Mouse (Mus musculus) natural killer cell, adult 2 months (primary cell): ENCODE data around the gene Cx3cr1.

ENCODE experiments used
- DNase-seq, 2 experiments: peaks; one replicate each; pipeline ENCODE4 v3.0.0; 2022; ENCODE audit warnings: low spot score in 2 of 2

The Cx3cr1 gene

GRCm38 (mm10) chr9:119976704-119977556, 92.7 kb downstream of the Cx3cr1 start:
- DNase-seq: peak in 1 of 2 experiments; percentile 48

GRCm38 (mm10) chr9:119975286-119975685, 94.4 kb downstream of the Cx3cr1 start:
- no peak for DNase-seq

- DNase-seq: no peak
These were observed 95.1 kb downstream of the Cx3cr1 start for GRCm38 (mm10) chr9:119974609-119975008.

- DNase-seq: peak in 1 of 2 experiments; percentile 53
These were observed 95.7 kb downstream of the Cx3cr1 start for GRCm38 (mm10) chr9:119973869-119974520.

GRCm38 (mm10) chr9:119973281-119973680, 96.4 kb downstream of the Cx3cr1 start:
- no peak for DNase-seq

- no peak for DNase-seq
These were observed 97.1 kb downstream of the Cx3cr1 start for GRCm38 (mm10) chr9:119972582-119972981.

- no peak for DNase-seq
These were observed 97.5 kb downstream of the Cx3cr1 start for GRCm38 (mm10) chr9:119972166-119972565.

- no peak for DNase-seq
These were observed 98.7 kb downstream of the Cx3cr1 start for GRCm38 (mm10) chr9:119970763-119971656.

GRCm38 (mm10) chr9:119970221-119970620, 99.5 kb downstream of the Cx3cr1 start:
- DNase-seq: peak; percentile 60 to 71

- DNase-seq: no peak
These were observed 99.9 kb downstream of the Cx3cr1 start for GRCm38 (mm10) chr9:119969811-119970210.

- no peak for DNase-seq
These were observed 103.3 kb downstream of the Cx3cr1 start for GRCm38 (mm10) chr9:119966221-119966910.

- no peak for DNase-seq
These were observed 104.5 kb downstream of the Cx3cr1 start for GRCm38 (mm10) chr9:119965186-119965585.

GRCm38 (mm10) chr9:119964206-119964605, 105.5 kb downstream of the Cx3cr1 start:
- no peak for DNase-seq

GRCm38 (mm10) chr9:119962987-119963667, 106.6 kb downstream of the Cx3cr1 start:
- DNase-seq: peak; percentile 66 to 80

GRCm38 (mm10) chr9:119962216-119962615, 107.5 kb downstream of the Cx3cr1 start:
- no peak for DNase-seq

GRCm38 (mm10) chr9:119958835-119959234, 110.8 kb downstream of the Cx3cr1 start:
- DNase-seq: no peak

- no peak for DNase-seq
These were observed 118.3 kb downstream of the Cx3cr1 start for GRCm38 (mm10) chr9:119951388-119951787.

- no peak for DNase-seq
These were observed 119.2 kb downstream of the Cx3cr1 start for GRCm38 (mm10) chr9:119950434-119950833.

- DNase-seq: no peak
These were observed 120.9 kb downstream of the Cx3cr1 start for GRCm38 (mm10) chr9:119948804-119949203.

GRCm38 (mm10) chr9:119945173-119945900, 124.3 kb downstream of the Cx3cr1 start:
- DNase-seq: peak; percentile 36 to 57
